Comparison of ENCODE assay signal across 8 mouse cellular contexts in genomic region chr7:19002848-19003498, GRCm38 (mm10). TPM values are rescaled to one million over a fixed set of nuclear protein-coding genes. Genes with fewer than 3 reads are reported as not detected.
A peak's percentile ranks its signal among the peaks of the same experiment; 100 is the strongest.
DNase-seq lines count a peak whose midpoint lies in the region; ATAC-seq lines count a peak whose summit lies in the region.

No protein-coding gene starts in this region.

- H3K27ac ChIP-seq in hindbrain, embryonic 14.5 days: peak overlapping the region; percentile 26; the same call in 1 of the 2 replicates

- H3K36me3 ChIP-seq in hindbrain, embryonic 14.5 days (replicated peaks; ENCODE audit: control insufficient read depth, insufficient read depth): peaks cover 36% of the 10 kb centered on the region

- H3K27me3 ChIP-seq in hindbrain, embryonic 14.5 days (ENCODE audit: control insufficient read depth, insufficient read depth, low read length): no peaks in the 10 kb centered on the region

- peak overlapping the region; percentile 30 for H3K4me3 ChIP-seq in hindbrain, embryonic 14.5 days (replicated peaks; ENCODE audit: low read length)

- H3K4me1 ChIP-seq in hindbrain, embryonic 14.5 days (replicated peaks; ENCODE audit: control insufficient read depth, insufficient read depth, low read length): peaks cover 23% of the 10 kb centered on the region

- peak; percentile 64 for ATAC-seq in hindbrain, embryonic 14.5 days (ENCODE audit: low FRiP score)

- peak overlapping the region; percentile 62 for H3K9ac ChIP-seq in hindbrain, embryonic 14.5 days

- 3% methylated on average over 17 of the region's 17 CpGs for WGBS in hindbrain, embryonic 14.5 days

- peak; percentile 91 for DNase-seq in adipocyte (ENCODE audit: low spot score)
- DNase-seq in cerebellum, postnatal 36 days: peak; percentile 71 to 82
- DNase-seq in frontal cortex, postnatal 36 days (ENCODE audit: low spot score in 2 of 2): peak; percentile 76 to 85
- peak; percentile 91 for DNase-seq in hindbrain, embryonic 14.5 days (ENCODE audit: low spot score)
- peak; percentile 85 for DNase-seq in left cerebral cortex, adult 11 months (ENCODE audit: low spot score)
- peak; percentile 73 to 82 for DNase-seq in lung, postnatal 4 days
- peak; percentile 82 to 90 for DNase-seq in right cerebral cortex, postnatal 10 days (ENCODE audit: low spot score in 2 of 2)
- peak; percentile 89 for DNase-seq in yolk sac, embryonic 10.5 days (ENCODE audit: low spot score)

- peak overlapping the region; percentile 53 for H3K4me2 ChIP-seq in hindbrain, embryonic 14.5 days (replicated peaks)

- H3K9me3 ChIP-seq in hindbrain, embryonic 14.5 days (ENCODE audit: control insufficient read depth, low read length): no peaks in the 10 kb centered on the region

RNA-seq across cellular contexts. Expression of gene Irf2bp1, which starts 0.9 kb away (rescaled TPM):
- 32.4 and 38.1 TPM in 2 replicates for polyA plus RNA-seq in hindbrain, embryonic 14.5 days (2014; fragmentation: Nextera tagmentation; extraction: Ambion mirVana)

RNA-seq across cellular contexts. Expression of gene Mypop, which starts 11.9 kb away (rescaled TPM):
- 6.7 and 7.4 TPM in 2 replicates for polyA plus RNA-seq in hindbrain, embryonic 14.5 days (2014; fragmentation: Nextera tagmentation; extraction: Ambion mirVana)

RNA-seq across cellular contexts. Expression of gene Nanos2, which starts 15.8 kb away (rescaled TPM):
- 0.52 and 0.69 TPM in 2 replicates for polyA plus RNA-seq in hindbrain, embryonic 14.5 days (2014; fragmentation: Nextera tagmentation; extraction: Ambion mirVana)

RNA-seq across cellular contexts. Expression of gene Foxa3, which starts 20.4 kb away (rescaled TPM):
- polyA plus RNA-seq in hindbrain, embryonic 14.5 days (2014; fragmentation: Nextera tagmentation; extraction: Ambion mirVana): not detected in 2 replicates

RNA-seq across cellular contexts. Expression of gene Sympk, which starts 21.2 kb away (rescaled TPM):
- 18.7 and 18.8 TPM in 2 replicates for polyA plus RNA-seq in hindbrain, embryonic 14.5 days (2014; fragmentation: Nextera tagmentation; extraction: Ambion mirVana)

Comparison
In these comparisons a context has a peak if more than half of its experiments do, and no peak if none do; other contexts are left out.
1. Peak in every context shown above with its lines: DNase-seq, ATAC-seq, H3K4me3 ChIP-seq and H3K27ac ChIP-seq.